Mouse (Mus musculus): ENCODE results near the gene Pde11a.

Pde11a gene

GRCm38 (mm10) chr2:75953320-75953719, 385.3 kb downstream of the Pde11a start:
- no peak for DNase-seq (ENCODE audit: low spot score)

GRCm38 (mm10) chr2:75950685-75951084, 387.9 kb downstream of the Pde11a start:
- no peak for DNase-seq (ENCODE audit: low spot score)

Data from ovary, adult 18-20 months (tissue).